Mouse (Mus musculus) embryonic facial prominence, embryonic 15.5 days (tissue): ENCODE results near the gene Cald1. TPM values are rescaled to one million over a fixed set of nuclear protein-coding genes. Genes with fewer than 3 reads are reported as not detected.

Experiments used
- ATAC-seq: fragments of 200-750 bp; cut with Nextera tagmentation; 2 replicates; pipeline ENCODE4 v1.8.0; 2017; ENCODE audit warnings: low read depth, moderate TSS enrichment; ENCODE audit not compliant: insufficient number of reproducible peaks, low FRiP score, low TSS enrichment
- H3K27ac ChIP-seq: fragments of 300-500 bp; sonication (generic); replicated peaks from 2 replicates; pipeline ENCODE4 v1.5.1; 2015; ENCODE audit warnings: mild to moderate bottlenecking, inconsistent platforms
- H3K27me3 ChIP-seq: fragments of 300-500 bp; sonication (generic); 2 replicates; pipeline ENCODE4 v1.6.1; 2015; ENCODE audit warnings: inconsistent platforms
- H3K36me3 ChIP-seq: fragments of 300-500 bp; sonication (generic); 2 replicates; pipeline ENCODE4 v1.6.1; 2015; ENCODE audit warnings: mild to moderate bottlenecking, inconsistent platforms
- H3K4me1 ChIP-seq: fragments of 300-500 bp; sonication (generic); 2 replicates; pipeline ENCODE4 v1.6.1; 2015; ENCODE audit warnings: inconsistent platforms
- H3K4me2 ChIP-seq: fragments of 300-500 bp; sonication (generic); replicated peaks from 2 replicates; pipeline ENCODE4 v1.6.1; 2015; ENCODE audit warnings: mild to moderate bottlenecking, inconsistent platforms
- H3K4me3 ChIP-seq: fragments of 300-500 bp; sonication (generic); replicated peaks from 2 replicates; pipeline ENCODE4 v1.5.1; 2015; ENCODE audit warnings: mild to moderate bottlenecking, inconsistent platforms
- H3K9ac ChIP-seq: fragments of 300-500 bp; sonication (generic); 2 replicates; pipeline ENCODE4 v1.6.1; 2015; ENCODE audit warnings: inconsistent platforms
- H3K9me3 ChIP-seq: fragments of 300-500 bp; sonication (generic); replicated peaks from 2 replicates; pipeline ENCODE4 v1.6.1; 2016; ENCODE audit warnings: inconsistent platforms
- WGBS: fragments of 180-500 bp; shearing (Covaris S2); methylation state at CpG from one replicate; pipeline ENCODE4 v1.1.7; 2015; 5-methylcytosine and 5-hydroxymethylcytosine counted together
- polyA plus RNA-seq: library from polyadenylated mRNA; unstranded; fragments of >200 nt; fragmentation: Nextera tagmentation; extraction: Ambion mirVana; gene quantifications from 2 replicates; pipeline ENCODE4 v1.2.1, GENCODE M21; 2015

Gene Cald1
- polyA plus RNA-seq, 1 experiment from 2014 or later, result 306 TPM

DNA sequence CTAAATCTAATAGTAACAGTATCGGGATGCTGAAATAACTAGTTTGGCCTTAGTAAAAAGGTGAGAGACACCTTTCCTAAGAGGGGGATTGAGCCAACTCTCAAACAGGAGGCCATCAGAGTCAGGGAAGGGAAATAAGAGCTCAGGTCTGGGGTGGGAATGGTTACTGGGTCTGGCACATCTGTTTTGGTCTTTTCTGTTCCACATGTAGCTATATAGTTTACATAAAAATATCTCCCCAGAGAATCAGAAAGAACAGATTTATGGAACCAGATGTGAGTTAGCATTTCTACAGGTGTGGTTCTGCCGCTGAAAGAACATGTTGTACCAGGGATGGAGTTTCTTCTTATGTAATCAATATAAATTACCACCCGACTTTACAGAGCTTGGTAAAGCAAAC, 17.1 kb downstream of the Cald1 start:
- no peak for ATAC-seq
- WGBS, result 63% methylated on average over 3 of the region's 3 CpGs
- no peaks in the 10 kb centered on the region for H3K27me3 ChIP-seq

DNA sequence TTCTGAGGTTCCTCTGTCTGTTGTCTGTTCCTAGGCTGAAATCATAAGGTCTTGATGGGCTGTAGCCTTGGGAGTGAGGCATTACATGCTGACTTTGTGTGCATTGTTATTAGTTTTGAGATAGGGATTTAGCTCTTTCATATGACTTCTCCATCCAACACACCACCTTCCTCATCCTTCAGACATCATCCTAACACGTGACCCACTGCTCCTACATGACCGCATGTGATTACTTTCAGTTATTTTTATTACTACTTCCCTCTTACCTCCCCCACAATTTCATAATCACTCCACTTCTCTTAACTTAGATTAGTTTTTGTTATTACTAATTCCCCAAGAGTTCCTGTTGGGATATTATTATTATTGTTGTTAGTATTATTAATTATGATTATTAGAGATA, 21.2 kb downstream of the Cald1 start:
- no peak overlapping the region for H3K27ac ChIP-seq
- 83% methylated on average over 2 of the region's 2 CpGs for WGBS
- ATAC-seq, result no peak
- H3K36me3 ChIP-seq, result no peaks in the 10 kb centered on the region
- no peaks in the 10 kb centered on the region for H3K9me3 ChIP-seq
- H3K4me1 ChIP-seq, result peaks cover 15% of the 10 kb centered on the region
- no peak overlapping the region for H3K9ac ChIP-seq
- H3K4me3 ChIP-seq, result no peak overlapping the region
- H3K4me2 ChIP-seq, result no peak overlapping the region
- no peaks in the 10 kb centered on the region for H3K27me3 ChIP-seq

More for the DNA sequence above, 17.1 kb downstream of the Cald1 start:
- Histone ChIP-seq H3K27ac (no peak overlapping the region), H3K9ac (no peak overlapping the region), H3K4me1 (peaks cover 26% of the 10 kb centered on the region), H3K36me3 (no peaks in the 10 kb centered on the region), H3K4me2 (no peak overlapping the region), H3K4me3 (no peak overlapping the region), H3K9me3 (no peaks in the 10 kb centered on the region)

DNA sequence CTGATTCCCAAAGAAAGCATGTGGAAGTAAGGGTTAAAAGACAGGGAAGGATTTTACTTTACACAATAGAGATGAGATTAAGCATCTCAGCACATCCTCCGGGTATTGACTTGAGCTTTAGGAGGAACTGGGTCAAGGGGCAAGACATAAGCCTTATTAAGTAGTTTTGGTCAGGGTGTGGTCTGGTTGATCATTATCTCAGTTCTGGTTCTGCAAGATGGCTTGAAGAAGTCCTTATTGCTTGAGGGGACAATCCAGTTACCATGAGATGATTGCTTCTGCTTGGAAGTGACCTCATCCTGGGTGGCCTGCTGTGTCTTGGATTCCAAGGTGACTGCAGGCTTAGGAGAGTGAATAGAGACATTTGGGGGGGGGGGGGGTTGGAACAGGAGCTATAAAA, 21.9 kb downstream of the Cald1 start:
- Histone ChIP-seq H3K9me3 (no peaks in the 10 kb centered on the region), H3K4me2 (no peak overlapping the region), H3K36me3 (no peaks in the 10 kb centered on the region), H3K4me3 (no peak overlapping the region), H3K27ac (no peak overlapping the region), H3K4me1 (peaks cover 15% of the 10 kb centered on the region), H3K27me3 (no peaks in the 10 kb centered on the region), H3K9ac (no peak overlapping the region)
- WGBS, result 44% methylated on average over 1 of the region's 1 CpGs
- no peak for ATAC-seq

DNA sequence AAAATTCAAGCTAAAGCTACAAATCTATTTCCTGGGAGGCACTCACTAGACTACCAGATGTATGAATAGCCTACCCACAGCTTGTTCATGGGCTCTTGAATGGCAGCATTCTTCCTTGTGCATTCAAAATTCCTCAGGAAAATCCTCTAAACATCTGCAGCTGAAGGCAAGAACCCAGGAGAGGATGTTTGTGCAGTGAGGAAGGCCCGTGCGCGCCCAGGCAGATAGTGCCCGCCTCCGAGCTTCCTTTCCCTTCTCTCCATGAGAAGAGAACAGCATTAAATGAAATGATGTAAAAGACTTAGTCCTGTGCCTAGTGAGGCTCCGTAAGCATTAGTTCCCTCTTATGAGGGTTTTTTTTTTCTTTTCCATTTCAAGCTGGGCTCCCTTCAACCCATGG, 24.6 kb downstream of the Cald1 start:
- 28% methylated on average over 6 of the region's 6 CpGs for WGBS
- no peaks in the 10 kb centered on the region for H3K9me3 ChIP-seq
- ATAC-seq, result no peak

DNA sequence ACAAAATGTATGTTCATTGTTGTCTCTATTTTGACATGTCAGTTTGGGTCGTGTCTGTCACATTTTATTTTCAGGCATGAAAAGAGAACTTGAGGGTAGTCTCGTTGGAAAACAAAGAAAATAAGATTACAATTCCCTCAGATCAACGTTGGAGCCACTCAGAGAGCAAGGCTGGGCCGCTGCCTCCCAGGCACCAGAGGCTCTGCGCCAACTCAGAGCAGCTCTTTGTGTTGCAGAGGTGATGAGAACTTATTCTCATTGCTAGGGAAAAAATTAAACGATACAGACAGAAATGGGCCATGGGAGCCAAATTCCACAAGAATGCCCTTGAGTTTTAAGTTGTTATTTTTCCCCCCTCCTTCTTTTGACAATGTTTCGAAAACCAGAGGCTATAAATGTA, 25.0 kb downstream of the Cald1 start:
- 43% methylated on average over 7 of the region's 7 CpGs for WGBS

More for the DNA sequence above, 24.6 kb downstream of the Cald1 start:
- peak overlapping the region; percentile 15; the same call in 1 of the 2 replicates for H3K4me2 ChIP-seq
- no peak overlapping the region for H3K9ac ChIP-seq
- H3K27me3 ChIP-seq, result no peaks in the 10 kb centered on the region
- H3K4me3 ChIP-seq, result no peak overlapping the region
- H3K4me1 ChIP-seq, result peaks cover 15% of the 10 kb centered on the region
- H3K27ac ChIP-seq, result peak overlapping the region; percentile 78
- no peaks in the 10 kb centered on the region for H3K36me3 ChIP-seq

DNA sequence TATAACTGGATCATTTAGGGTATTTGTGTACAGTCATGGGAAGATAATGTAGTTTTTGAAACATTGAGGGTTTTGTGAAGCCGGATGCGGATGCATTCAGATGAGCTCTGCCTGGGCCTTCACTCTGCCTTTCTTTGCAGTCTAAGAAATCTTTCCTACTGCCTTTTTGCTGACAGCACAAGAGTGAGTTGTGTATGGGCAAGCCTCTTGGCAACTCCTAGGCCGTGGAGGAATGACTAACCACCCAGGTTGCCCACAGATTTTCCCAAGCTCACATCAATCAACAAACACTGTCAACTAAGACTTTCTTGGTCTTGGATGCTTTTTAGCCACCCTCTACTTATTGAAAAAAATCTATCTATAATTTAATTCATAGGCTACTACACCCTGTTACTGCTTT, 26.2 kb downstream of the Cald1 start:
- Histone ChIP-seq H3K4me2 (no peak overlapping the region), H3K36me3 (no peaks in the 10 kb centered on the region), H3K9me3 (no peaks in the 10 kb centered on the region), H3K4me1 (peaks cover 15% of the 10 kb centered on the region), H3K4me3 (no peak overlapping the region), H3K27me3 (no peaks in the 10 kb centered on the region), H3K9ac (no peak overlapping the region), H3K27ac (no peak overlapping the region)
- no peak for ATAC-seq
- WGBS, result 78% methylated on average over 3 of the region's 3 CpGs

More for the DNA sequence above, 25.0 kb downstream of the Cald1 start:
- Histone ChIP-seq H3K9ac (no peak overlapping the region), H3K27ac (peak overlapping the region; percentile 78; the same call in 1 of the 2 replicates), H3K4me3 (no peak overlapping the region), H3K36me3 (no peaks in the 10 kb centered on the region), H3K27me3 (no peaks in the 10 kb centered on the region), H3K4me1 (peaks cover 15% of the 10 kb centered on the region), H3K9me3 (no peaks in the 10 kb centered on the region), H3K4me2 (peak overlapping the region; percentile 15; the same call in 1 of the 2 replicates)
- no peak for ATAC-seq

DNA sequence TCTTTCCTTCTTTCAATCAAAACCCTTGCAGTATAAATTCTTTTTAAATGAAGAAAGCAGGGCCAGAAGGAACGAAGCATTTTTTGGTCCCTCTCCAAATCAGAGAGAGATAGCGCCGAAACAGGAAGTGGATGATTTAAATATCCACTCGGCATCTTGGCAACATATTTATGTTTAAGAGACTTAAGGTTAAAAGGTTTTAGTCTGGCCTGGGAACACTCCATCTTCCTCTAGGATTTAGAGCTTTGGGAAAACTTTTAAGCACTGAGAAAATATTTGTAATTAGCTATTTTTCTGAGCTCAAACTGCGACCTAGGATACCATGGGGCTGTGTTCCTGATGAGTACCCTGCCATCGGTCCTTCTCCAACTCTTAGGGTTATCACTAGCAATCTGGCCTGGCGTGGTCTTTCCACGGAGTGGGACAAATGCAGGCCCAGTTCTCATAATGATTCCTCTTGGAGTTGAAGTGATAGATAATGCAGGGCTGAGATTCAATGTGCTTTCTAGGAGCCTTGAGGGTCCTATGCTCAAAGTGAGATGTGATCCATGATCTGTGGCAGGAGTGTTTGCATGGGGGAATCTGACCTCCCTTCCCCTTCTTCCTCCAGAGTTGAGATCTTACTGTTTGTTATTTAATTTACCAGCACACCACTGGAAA, 28.4 kb downstream of the Cald1 start:
- 73% methylated on average over 8 of the region's 8 CpGs for WGBS

DNA sequence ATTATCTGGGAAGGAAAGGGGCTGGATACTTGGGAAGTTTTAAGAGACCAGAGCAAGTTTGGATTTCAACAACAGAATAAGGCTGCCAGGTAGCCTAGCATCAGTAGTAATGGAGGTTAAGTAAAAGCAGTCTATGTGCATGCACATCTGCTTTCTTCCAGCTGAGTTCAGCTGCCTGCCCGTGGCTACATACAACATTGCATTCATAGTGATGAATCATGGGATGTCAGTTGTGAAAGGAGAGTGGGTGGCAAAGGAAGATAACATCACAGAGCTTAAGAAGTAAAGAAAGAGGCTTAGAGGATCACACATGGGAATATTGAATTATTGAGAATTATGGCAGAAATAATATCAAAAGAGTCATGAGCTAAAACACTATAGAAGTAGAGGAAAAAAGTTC, 29.8 kb downstream of the Cald1 start:
- 48% methylated on average over 1 of the region's 1 CpGs for WGBS
- no peak overlapping the region for H3K9ac ChIP-seq
- no peak overlapping the region for H3K4me3 ChIP-seq
- H3K27me3 ChIP-seq, result no peaks in the 10 kb centered on the region
- H3K27ac ChIP-seq, result no peak overlapping the region
- no peaks in the 10 kb centered on the region for H3K36me3 ChIP-seq
- peaks cover 4% of the 10 kb centered on the region for H3K4me1 ChIP-seq
- H3K9me3 ChIP-seq, result no peaks in the 10 kb centered on the region
- no peak overlapping the region for H3K4me2 ChIP-seq
- ATAC-seq, result no peak

More for the DNA sequence above, 28.4 kb downstream of the Cald1 start:
- no peak overlapping the region for H3K9ac ChIP-seq
- no peaks in the 10 kb centered on the region for H3K9me3 ChIP-seq
- peaks cover 15% of the 10 kb centered on the region for H3K4me1 ChIP-seq
- no peak for ATAC-seq
- no peak overlapping the region for H3K4me2 ChIP-seq
- H3K4me3 ChIP-seq, result no peak overlapping the region
- no peak overlapping the region for H3K27ac ChIP-seq
- no peaks in the 10 kb centered on the region for H3K36me3 ChIP-seq
- H3K27me3 ChIP-seq, result no peaks in the 10 kb centered on the region

DNA sequence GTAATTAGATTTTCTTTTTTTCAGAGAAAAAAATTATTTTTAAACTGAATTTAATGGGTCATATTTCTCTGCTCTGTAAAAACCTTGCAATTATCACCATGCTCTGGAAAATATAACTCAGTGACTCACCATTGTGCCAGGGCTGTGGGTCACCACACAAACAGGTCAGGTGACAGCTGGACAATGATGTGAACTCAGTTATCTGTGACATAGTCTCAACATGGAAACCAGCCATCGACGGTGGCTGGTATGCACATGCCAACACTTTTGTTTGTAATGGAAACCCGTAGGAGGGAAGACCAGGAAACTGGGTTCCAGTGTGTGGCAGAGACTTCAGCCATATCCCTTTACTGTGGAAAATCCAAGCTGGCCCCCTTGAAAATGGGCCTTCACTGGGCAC, 35.5 kb downstream of the Cald1 start:
- Histone ChIP-seq H3K9ac (no peak overlapping the region), H3K4me2 (no peak overlapping the region), H3K36me3 (no peaks in the 10 kb centered on the region), H3K27me3 (no peaks in the 10 kb centered on the region), H3K27ac (peak overlapping the region; percentile 51), H3K4me1 (peaks cover 19% of the 10 kb centered on the region), H3K9me3 (no peaks in the 10 kb centered on the region), H3K4me3 (no peak overlapping the region)
- 25% methylated on average over 3 of the region's 3 CpGs for WGBS
- no peak for ATAC-seq

DNA sequence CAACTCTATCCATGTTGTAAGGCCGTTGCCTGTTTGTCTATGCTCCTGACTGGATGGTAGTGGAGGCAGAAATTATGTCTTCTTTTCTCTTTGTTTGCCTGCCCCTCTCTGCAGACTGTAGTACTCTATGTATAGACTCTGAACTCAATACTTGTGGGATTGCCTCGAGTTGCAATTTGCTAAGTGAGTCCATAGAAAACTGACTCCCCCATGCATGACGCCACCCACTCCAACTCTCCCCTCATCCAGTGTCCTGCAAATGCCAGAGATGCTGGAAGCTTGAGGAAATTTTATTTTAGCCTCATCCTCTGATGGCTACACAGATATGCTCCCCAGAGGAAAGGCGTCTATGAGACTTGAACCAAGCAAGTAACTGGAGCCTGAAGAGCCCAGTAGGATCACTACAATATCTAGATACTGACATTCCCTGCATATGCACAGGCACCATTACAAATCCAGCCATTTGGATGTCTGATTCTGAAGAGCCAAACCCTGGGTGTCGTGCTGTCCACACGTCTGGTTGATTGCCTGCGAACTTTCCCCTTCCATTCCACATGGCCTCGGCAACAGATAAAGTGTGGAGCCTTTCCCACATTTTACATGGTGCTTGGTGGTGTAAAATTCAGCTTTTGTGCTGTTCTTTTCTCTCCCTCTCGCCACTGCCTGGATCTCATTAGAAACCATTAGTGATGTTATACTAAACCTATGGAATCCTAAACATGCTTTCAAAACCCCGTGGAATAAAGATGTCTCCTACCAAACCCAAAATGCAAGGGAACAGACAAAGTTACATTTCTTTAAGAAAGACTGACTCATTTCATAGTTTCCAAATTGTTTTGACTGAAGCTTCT, 39.5 kb downstream of the Cald1 start:
- no peaks in the 10 kb centered on the region for H3K9me3 ChIP-seq
- H3K36me3 ChIP-seq, result no peaks in the 10 kb centered on the region
- WGBS, result 25% methylated on average over 10 of the region's 10 CpGs
- peak overlapping the region; percentile 84 for H3K27ac ChIP-seq
- ATAC-seq, result peak; percentile 68
- no peak overlapping the region for H3K9ac ChIP-seq
- H3K4me3 ChIP-seq, result no peak overlapping the region
- no peaks in the 10 kb centered on the region for H3K27me3 ChIP-seq
- peaks cover 44% of the 10 kb centered on the region for H3K4me1 ChIP-seq
- no peak overlapping the region for H3K4me2 ChIP-seq

DNA sequence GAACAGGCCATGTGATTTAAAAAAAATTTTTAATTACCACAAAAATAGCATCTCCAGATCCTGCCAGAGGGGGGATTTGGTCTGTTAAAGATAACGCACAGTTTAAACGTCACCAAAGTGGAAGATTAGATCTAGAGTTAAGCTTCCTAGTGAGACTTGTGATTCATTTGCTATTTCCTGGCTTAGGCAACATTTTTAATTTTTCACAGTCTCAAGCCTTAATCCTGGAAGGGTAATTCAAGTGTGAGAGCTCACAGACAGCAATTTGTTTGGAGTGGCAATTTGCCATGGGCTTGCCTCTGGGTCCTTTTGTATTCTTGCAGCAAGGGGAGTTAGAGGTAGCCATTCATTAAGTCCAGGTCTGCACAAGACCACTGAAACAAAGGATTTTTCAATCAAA, 40.4 kb downstream of the Cald1 start:
- 11% methylated on average over 2 of the region's 2 CpGs for WGBS
- peaks cover 44% of the 10 kb centered on the region for H3K4me1 ChIP-seq
- ATAC-seq, result no peak
- no peak overlapping the region for H3K4me2 ChIP-seq
- no peaks in the 10 kb centered on the region for H3K9me3 ChIP-seq
- H3K27me3 ChIP-seq, result no peaks in the 10 kb centered on the region
- no peaks in the 10 kb centered on the region for H3K36me3 ChIP-seq
- H3K27ac ChIP-seq, result peak overlapping the region; percentile 84
- no peak overlapping the region for H3K4me3 ChIP-seq
- H3K9ac ChIP-seq, result no peak overlapping the region
